Mouse (Mus musculus): ENCODE data around the gene Adk.

DNA sequence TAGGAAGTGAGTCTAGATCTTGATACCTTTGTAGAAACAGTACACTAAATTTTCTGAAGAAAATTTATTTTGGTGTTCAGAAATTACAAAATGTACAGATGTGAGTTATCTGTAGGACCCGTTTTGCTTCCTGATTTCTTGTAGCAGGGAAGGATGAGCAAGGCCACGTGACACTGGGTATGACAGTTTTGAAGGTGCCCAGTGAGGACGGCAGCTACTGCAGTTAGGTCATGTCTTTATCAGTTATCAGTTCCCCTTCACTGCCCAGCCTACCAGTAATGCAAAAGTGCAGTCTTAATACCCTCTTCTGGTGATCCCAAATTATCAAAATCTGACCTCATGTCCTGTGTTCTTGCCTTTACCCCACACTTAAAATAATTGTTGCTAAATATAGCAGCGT is 25.6 kb downstream of the Adk start:
- TF ChIP-seq CTCF (IDR thresholded peaks at IDR 0.05; ENCODE audit: control insufficient read depth, insufficient read depth, insufficient read length): no peak
- no peak for TF ChIP-seq MYOD1 (IDR thresholded peaks at IDR 0.05; ENCODE audit: control insufficient read depth, insufficient read length, low read depth)
- no peak for TF ChIP-seq MYOG (IDR thresholded peaks at IDR 0.05; ENCODE audit: control insufficient read depth, extremely low read depth, insufficient read length)
- TF ChIP-seq MAX (IDR thresholded peaks at IDR 0.05): no peak
- no peak for TF ChIP-seq USF1 (IDR thresholded peaks at IDR 0.05; ENCODE audit: low read depth)
